Mouse (Mus musculus) inflammation-experienced regulatory T-cells, adult 6 months (primary cell): ENCODE results near the gene Eif2s2. TPM values are rescaled to one million over a fixed set of nuclear protein-coding genes. Genes with fewer than 3 reads are reported as not detected.
"Not testable (repeated sequence)": the region's sequence is repeated elsewhere in the genome, so short reads cannot be mapped to it uniquely, and the experiment has no call there.

Experiments
- ATAC-seq: one replicate; pipeline ENCODE4 v1.8.0; 2017
- polyA plus RNA-seq, 3 experiments: library from polyadenylated mRNA; unstranded; fragments of 100-300 nt; shearing (Covaris generic); gene quantifications; one replicate each; pipeline ENCODE4 v1.2.1; 2017

Gene Eif2s2
- polyA plus RNA-seq, result 100 to 1,000 TPM in 2 of 3 experiments, 10 to 100 TPM in 1; 83.5 to 120 (median 105) TPM

GRCm38 (mm10) chr2:154892201-154893044 lies at the start of gene Eif2s2:
Gene Eif2s2, minus strand, starts transcription at chr2:154892935.
- peak; percentile 93 for ATAC-seq

DNA sequence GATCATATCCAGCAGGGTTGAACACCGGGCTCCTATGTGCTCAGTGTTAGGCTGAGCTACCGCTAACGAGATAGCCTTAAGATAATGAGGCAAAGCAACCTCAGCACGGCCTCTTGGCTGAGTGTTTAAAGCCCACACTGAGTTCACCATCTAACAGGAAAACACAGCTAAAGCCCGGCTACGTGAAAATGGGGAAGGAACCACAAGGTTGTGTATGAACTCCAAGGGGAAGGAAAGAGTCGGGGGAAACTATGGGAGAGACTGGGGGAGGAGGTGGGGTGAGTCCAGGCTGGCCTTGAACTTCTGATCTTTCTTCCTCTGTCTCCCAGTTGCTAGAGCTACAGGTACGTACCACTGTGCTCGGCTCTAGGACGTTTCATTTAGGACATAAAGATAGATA lies 49.2 kb upstream of the Eif2s2 start:
- no peak for ATAC-seq

GRCm38 (mm10) chr2:154937547-154938390 lies 45.0 kb upstream of the Eif2s2 start:
- no peak for ATAC-seq

- ATAC-seq, result no peak
Observed at GRCm38 (mm10) chr2:154936536-154937155, 43.9 kb upstream of the Eif2s2 start.

DNA sequence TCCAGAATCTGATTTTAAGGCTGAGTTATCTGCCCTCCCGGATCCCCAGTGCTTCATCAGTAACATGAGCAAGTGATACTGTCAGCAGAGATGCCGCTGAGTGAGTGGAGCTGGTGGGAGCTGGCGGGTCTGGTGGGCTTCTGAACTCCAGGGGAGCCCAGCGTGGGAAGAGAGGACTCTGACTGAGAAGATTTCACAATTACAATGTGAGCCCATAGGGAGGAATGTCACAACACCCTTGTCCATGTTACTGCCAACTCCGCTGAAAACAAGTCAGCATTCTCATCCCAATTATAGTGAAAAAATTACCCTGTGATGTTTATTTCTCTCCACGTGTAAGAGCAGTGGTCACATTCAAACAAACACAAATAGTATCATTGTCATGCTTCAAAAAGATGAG lies 43.4 kb upstream of the Eif2s2 start:
- ATAC-seq, result no peak

DNA sequence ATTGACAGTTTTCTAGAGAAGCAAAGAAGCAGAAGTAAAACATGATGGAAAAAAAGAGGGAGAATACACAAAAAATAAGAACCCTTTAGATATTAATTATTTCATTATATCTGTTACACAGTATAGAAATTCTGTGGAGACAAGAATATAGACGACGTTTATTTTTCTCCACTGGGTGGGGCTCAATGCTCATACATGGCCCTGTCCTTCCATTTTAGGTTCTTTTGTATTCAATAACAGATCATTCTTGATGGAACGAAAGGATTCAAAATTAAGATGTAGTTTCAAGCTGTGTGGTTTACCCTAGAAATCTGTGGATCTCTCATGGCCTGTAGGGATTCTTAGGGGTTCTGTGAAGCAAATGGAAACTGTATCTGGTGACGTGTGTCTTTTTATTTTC lies 41.1 kb upstream of the Eif2s2 start:
- ATAC-seq, result no peak

DNA sequence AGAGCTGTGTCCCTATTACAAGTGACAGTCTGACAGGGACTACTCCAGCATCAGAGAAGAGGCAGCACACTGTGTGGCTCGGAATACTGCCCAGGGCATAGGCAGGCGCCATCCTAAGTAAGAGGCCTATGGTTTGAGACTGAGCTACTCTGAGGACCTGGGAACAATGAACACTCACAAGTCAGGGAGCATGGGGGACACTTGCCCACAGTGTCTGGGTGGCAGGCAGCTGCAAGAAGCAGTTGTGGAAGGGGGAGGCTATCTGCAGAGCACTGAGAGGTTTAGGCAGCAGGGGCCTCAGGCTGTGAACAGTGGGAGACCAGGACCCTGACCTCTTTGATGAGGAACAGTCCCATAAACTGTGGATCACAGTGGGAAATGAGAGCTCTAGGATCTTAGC lies 35.6 kb upstream of the Eif2s2 start:
- no peak for ATAC-seq

- no peak for ATAC-seq
Observed at GRCm38 (mm10) chr2:154926843-154927242, 34.1 kb upstream of the Eif2s2 start.

GRCm38 (mm10) chr2:154925411-154926031 lies 32.8 kb upstream of the Eif2s2 start:
- no peak for ATAC-seq

DNA sequence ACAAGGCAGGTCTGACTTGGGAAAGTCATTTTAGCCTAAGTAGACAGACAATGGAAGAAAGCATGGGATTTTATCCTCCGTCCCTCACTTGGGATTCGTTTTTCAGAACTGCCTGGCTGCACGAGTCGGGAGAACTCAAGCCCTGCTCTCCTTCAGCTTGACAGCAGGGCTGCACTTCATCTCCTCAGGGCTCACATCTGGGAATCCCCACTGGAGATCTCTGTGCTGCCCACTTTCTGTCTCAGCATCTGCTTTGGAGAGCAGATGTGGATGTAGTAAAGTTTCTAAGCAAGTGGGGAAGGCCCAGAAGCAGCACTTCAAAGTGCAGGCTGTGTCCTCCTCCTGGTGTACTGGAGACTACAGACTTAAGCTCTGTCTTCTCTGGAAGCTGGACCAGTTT lies 29.4 kb upstream of the Eif2s2 start:
- not testable (repeated sequence) for ATAC-seq

DNA sequence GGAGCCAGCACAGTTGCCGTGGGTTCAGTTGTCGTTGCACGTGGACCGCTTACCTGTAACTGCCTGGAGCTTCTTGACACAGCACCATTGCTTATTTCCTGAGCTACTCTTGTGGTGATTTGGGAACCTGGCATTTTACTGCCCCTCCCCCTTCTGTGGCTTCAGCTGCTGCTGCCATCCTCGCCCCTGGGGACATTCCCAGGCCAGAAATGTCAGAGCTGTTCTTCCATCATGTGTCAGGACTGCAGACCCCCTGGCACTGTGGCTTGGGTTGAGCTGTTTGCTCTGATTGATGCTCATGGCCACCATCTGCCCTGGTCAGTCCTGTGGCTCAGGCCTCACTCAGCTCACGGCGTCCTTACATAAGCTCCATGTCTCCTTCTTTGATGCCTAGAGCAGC lies 28.2 kb upstream of the Eif2s2 start:
- ATAC-seq, result no peak

DNA sequence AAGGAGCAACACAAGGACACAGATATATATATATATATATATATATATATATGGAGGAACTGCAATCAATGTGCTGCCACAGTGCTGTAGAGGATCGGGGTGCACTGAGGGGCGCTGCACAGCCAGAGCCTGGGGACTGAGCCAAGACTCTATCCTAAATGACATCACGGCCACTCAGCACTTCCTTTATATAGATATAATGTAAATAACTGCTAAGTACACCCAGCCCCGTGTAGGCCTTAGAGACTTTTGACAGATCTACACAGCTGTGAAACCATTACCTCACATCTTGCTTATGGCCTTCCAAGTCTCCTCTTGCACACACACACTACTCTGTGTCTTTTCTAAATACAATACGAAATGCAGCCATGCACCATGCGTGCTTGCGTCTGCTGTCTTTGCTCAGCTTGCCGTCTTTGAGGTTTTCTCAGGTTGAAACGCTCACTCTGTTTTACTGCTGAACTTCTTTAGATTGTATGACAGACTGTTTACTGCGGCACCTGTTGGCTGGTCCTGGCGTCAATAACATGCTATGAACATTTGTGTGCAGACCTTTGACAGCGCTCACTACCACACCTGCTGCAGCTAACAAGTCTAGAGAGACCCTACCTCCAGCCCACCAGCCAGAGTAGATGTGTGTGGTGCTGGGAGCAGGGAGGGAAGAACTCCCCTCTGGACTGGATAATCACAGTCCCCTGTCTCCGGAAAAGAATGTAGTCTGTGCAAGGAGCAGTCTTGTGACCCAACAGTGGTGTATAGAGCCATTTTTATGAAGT lies 25.3 kb upstream of the Eif2s2 start:
- ATAC-seq, result no peak

DNA sequence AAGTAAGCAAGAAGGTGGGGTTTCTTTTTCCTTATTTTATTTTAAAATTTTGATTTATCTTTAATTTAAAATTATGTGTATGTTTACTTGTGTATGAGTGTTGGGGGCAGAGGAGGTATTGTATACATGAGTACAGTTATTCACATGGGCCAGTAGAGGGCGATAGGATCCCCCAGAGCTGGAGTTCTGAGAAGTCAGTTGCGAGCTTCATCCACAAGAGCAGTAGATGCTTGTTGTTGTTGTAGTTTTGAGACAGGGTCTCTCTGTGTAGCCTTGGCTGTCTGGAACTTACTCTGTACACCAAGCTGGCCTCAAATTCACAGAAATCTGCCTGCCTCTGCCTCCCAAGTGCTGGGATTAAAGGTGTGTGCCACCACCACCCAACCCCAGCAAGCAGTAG lies 23.8 kb upstream of the Eif2s2 start:
- ATAC-seq, result no peak

DNA sequence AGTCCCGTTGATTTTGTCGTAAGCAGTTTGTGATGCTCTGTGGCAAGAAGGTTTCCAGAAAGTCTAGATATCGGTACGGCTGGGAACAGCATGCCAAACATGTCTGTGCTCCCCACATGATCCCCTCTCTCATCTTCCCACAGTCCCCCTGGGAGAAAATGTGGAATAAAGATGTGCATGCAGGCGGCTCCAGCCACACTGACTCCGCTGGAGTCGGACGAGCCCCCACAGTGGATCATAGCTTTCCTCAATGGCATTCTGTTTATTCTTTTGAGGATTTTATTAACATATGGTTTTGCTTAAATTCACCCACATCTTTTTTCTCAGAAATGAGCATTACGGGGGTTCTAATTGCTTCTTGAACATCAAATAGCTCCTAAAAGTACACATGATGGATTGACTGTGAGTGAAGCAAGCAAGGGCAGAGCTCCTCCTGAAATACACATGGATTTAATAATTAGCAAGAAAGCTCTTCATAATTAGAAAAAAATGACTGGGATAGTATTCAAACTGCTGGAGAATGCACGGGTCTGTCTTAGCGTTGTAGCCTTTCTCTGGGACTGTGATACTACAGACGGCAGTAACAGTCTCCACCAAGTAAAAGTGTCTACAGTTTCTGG lies 23.3 kb upstream of the Eif2s2 start:
- ATAC-seq, result no peak

DNA sequence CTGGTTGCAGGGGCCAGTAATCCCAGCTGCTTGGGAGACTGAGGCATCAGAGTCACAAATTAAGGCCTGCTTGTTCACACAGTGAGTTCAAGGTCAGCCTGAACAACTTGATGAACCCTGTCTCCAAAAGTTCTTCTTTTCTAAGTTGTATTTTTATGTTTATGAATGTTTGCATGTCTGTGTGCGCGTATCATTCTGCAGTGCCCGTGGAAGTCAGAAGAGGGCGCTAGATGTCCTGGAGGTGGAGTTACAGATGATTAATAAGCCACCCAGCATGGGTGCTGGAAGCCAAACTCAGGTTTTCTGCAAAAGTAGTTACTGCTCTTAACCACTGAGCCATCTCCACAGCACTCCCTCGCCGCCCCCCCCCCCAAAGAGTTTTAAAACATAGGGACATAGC lies 17.1 kb upstream of the Eif2s2 start:
- no peak for ATAC-seq

DNA sequence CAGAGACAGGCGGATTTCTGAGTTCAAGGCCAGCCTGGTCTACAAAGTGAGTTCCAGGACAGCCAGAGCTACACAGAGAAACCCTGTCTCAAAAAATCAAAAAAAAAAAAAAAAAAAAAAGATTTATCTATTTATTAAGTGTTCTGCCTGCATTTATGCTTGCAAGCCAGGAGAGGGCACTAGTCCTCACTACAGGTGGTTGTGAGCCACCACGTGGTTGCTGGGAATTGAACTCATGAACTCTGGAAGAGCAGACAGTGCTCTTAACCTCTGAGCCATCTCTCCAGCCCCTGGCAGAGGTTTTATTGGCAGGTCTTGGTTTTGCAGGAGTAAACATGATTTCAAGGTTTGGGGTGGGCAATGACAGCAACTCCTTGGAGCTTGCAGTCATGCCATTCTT lies 15.5 kb upstream of the Eif2s2 start:
- not testable (repeated sequence) for ATAC-seq

DNA sequence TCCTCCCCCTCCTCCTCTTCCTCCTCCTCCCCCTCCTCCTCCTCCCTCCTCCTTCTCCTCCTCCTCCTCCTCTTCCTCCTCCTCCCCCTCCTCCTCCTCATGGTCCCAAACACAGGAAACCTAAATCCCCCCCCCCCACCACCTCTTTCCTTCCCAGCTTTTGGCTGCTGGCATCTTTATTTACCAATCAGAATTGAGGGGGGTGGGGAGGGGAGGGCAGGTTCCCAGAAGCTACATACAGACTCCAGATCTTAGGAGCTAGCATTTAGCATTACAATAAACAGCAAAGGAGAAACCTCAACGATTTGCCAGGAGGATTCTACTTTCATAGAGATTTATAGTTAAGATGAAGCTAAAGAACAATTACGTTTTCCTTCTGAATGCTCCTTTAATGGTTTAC lies 13.1 kb upstream of the Eif2s2 start:
- ATAC-seq, result no peak

DNA sequence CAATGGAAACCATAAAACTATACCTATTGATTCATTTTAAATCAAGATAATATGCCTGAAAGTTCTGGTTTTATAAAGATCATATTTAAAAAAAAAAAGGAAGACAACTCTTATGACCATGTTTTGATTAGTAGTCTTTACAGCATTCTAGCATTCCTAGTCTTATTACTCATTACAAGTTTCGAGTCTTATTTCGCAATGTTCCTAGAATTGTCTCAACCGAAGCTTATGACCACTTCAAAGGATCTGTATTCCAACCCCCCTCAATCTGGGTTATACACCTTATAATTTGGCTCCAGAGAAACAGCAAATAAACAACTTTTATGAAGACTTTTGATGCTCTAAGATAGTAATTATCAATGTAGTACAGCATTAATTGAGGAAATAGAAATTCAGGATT lies 9.4 kb upstream of the Eif2s2 start:
- ATAC-seq, result no peak

- ATAC-seq, result not testable (repeated sequence)
Observed at GRCm38 (mm10) chr2:154899412-154899811, 6.7 kb upstream of the Eif2s2 start.

GRCm38 (mm10) chr2:154899004-154899403 lies 6.3 kb upstream of the Eif2s2 start:
- not testable (repeated sequence) for ATAC-seq

- no peak for ATAC-seq
Observed at GRCm38 (mm10) chr2:154893548-154893947, 813 bp upstream of the Eif2s2 start.

GRCm38 (mm10) chr2:154893045-154893385 lies 280 bp upstream of the Eif2s2 start:
- ATAC-seq, result no peak
